Mouse (Mus musculus) hindbrain, embryonic 10.5 days (tissue): ENCODE results near the gene Scgb1b2. TPM values are rescaled to one million over a fixed set of nuclear protein-coding genes. Genes with fewer than 3 reads are reported as not detected.

ENCODE experiments used
- DNase-seq: peaks from one replicate; pipeline ENCODE4 v3.0.0-alpha.2; 2017; ENCODE audit warnings: low spot score
- H3K27ac ChIP-seq: fragments of 300-500 bp; sonication (generic); 2 replicates; pipeline ENCODE4 v1.5.1; 2016; ENCODE audit warnings: mild to moderate bottlenecking, moderate library complexity
- H3K27me3 ChIP-seq: fragments of 300-500 bp; sonication (generic); 2 replicates; pipeline ENCODE4 v1.6.1; 2016; ENCODE audit warnings: mild to moderate bottlenecking; ENCODE audit not compliant: poor library complexity, insufficient read depth, severe bottlenecking
- H3K36me3 ChIP-seq: fragments of 300-500 bp; sonication (generic); 2 replicates; pipeline ENCODE4 v1.6.1; 2016; ENCODE audit warnings: mild to moderate bottlenecking, moderate library complexity
- H3K4me1 ChIP-seq: fragments of 300-500 bp; sonication (generic); replicated peaks from 2 replicates; pipeline ENCODE4 v1.6.1; 2016; ENCODE audit warnings: mild to moderate bottlenecking
- H3K4me3 ChIP-seq: fragments of 300-500 bp; sonication (generic); 2 replicates; pipeline ENCODE4 v1.5.1; 2016; ENCODE audit warnings: mild to moderate bottlenecking, moderate library complexity
- H3K9me3 ChIP-seq: fragments of 300-500 bp; sonication (generic); 2 replicates; pipeline ENCODE4 v1.6.1; 2016; ENCODE audit warnings: mild to moderate bottlenecking, moderate library complexity
- WGBS: fragments of 180-500 bp; shearing (Covaris S2); methylation state at CpG from one replicate; pipeline ENCODE4 v1.1.7; 2016; 5-methylcytosine and 5-hydroxymethylcytosine counted together
- polyA plus RNA-seq: library from polyadenylated mRNA; unstranded; fragments of >200 nt; fragmentation: Nextera tagmentation; extraction: Ambion mirVana; gene quantifications from 2 replicates; pipeline ENCODE4 v1.2.1, GENCODE M21; 2016

Gene Scgb1b2
- not detected in 2 replicates for polyA plus RNA-seq

GRCm38 (mm10) chr7:31291721-31292120 is at the start of gene Scgb1b2:
Gene Scgb1b2 (minus strand): TSS chr7:31291821.
- no peak within 1 kb of the TSS for H3K27ac ChIP-seq
- H3K9me3 ChIP-seq: peaks cover 50% of the 10 kb centered on the region
- no peaks in the 10 kb centered on the region for H3K4me1 ChIP-seq
- no peaks in the 10 kb centered on the region for H3K27me3 ChIP-seq
- no peak within 1 kb of the TSS for H3K4me3 ChIP-seq
- no peak for DNase-seq
- 79% methylated on average over 3 of the region's 3 CpGs for WGBS
- no peaks in the 10 kb centered on the region for H3K36me3 ChIP-seq

DNA sequence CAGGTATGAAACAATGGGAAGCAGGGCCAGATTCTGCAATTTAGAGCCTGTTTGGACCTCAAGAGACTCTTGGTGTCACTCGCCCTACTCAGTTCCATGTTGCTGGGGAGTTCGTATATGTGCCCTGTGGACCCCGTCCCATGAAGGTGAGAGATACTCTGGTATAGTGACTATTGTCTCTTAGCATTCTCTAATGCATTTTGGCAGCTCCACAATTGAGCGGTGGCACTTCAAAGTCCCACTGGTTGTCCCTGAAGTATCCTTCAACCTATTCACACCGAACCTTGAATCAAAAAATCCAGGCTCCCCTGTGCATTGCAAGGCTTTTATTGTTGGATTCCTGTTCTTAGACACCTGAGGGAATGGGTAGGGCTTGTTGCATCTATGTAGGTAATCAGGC is 1.4 kb downstream of the Scgb1b2 start, which contains the start of gene Scgb2b2:
Scgb2b2 (plus strand) TSS at position 301 of the 400 bp plus-strand sequence.
- no peak within 1 kb of the TSS for H3K27ac ChIP-seq
- H3K4me3 ChIP-seq: no peak within 1 kb of the TSS
- H3K4me1 ChIP-seq: no peaks in the 10 kb centered on the region
- peaks cover 57% of the 10 kb centered on the region for H3K9me3 ChIP-seq
- no peak for DNase-seq
- no peaks in the 10 kb centered on the region for H3K27me3 ChIP-seq
- 82% methylated on average over 5 of the region's 5 CpGs for WGBS
- H3K36me3 ChIP-seq: no peaks in the 10 kb centered on the region

Other genes starting within 250 kb of the Scgb1b2 start
- 11.6 and 14.7 TPM in 2 replicates for gene Fxyd5, start 249.3 kb downstream of the Scgb1b2 start, polyA plus RNA-seq
- gene Fxyd7, start 240.4 kb downstream of the Scgb1b2 start, polyA plus RNA-seq: 1.4 and 7.6 TPM in 2 replicates
- gene Fxyd1, start 234.6 kb downstream of the Scgb1b2 start, polyA plus RNA-seq: 14.0 and 17.1 TPM in 2 replicates
- gene Lgi4, start 232.5 kb downstream of the Scgb1b2 start, polyA plus RNA-seq: 2.3 and 6.3 TPM in 2 replicates
- 7.9 and 10.8 TPM in 2 replicates for gene Fxyd3, start 215.1 kb downstream of the Scgb1b2 start, polyA plus RNA-seq
- 3.0 and 4.5 TPM in 2 replicates for gene Hpn, start 176.5 kb downstream of the Scgb1b2 start, polyA plus RNA-seq
- gene Scn1b, start 164.8 kb downstream of the Scgb1b2 start, polyA plus RNA-seq: 1.2 and 1.3 TPM in 2 replicates
- 111 and 144 TPM in 2 replicates for gene Gramd1a, start 135.9 kb downstream of the Scgb1b2 start, polyA plus RNA-seq
- gene Scgb2b2, start 1.3 kb downstream of the Scgb1b2 start, polyA plus RNA-seq: not detected in 2 replicates
- gene Scgb2b3, start 70.3 kb upstream of the Scgb1b2 start, polyA plus RNA-seq: not detected in 2 replicates
- gene Scgb1b3, start 83.8 kb upstream of the Scgb1b2 start, polyA plus RNA-seq: not detected in 2 replicates